Mouse (Mus musculus) kidney, postnatal 0 days (tissue): ENCODE results near the gene Usp22. TPM values are rescaled to one million over a fixed set of nuclear protein-coding genes. Genes with fewer than 3 reads are reported as not detected.
"Not testable (repeated sequence)": the region's sequence is repeated elsewhere in the genome, so short reads cannot be mapped to it uniquely, and the experiment has no call there.

Source experiments
- ATAC-seq: fragments of 200-750 bp; cut with Nextera tagmentation; replicated peaks from 2 replicates; pipeline ENCODE4 v1.8.0; 2017; ENCODE audit warnings: low read depth, moderate number of reproducible peaks, moderate TSS enrichment, moderate library complexity; ENCODE audit not compliant: low FRiP score
- DNase-seq: peaks from one replicate; pipeline ENCODE4 v3.0.0-alpha.2; 2016; ENCODE audit warnings: low spot score
- H3K27ac ChIP-seq: fragments of 300-500 bp; sonication (generic); 2 replicates; pipeline ENCODE4 v1.5.1; 2014; ENCODE audit warnings: mild to moderate bottlenecking
- H3K27me3 ChIP-seq: fragments of 300-500 bp; sonication (generic); 2 replicates; pipeline ENCODE4 v1.6.1; 2014; ENCODE audit warnings: low read length, mixed read lengths; ENCODE audit not compliant: insufficient read depth
- H3K36me3 ChIP-seq: fragments of 300-500 bp; sonication (generic); 2 replicates; pipeline ENCODE4 v1.6.1; 2014; ENCODE audit warnings: low read length, mixed read lengths; ENCODE audit not compliant: insufficient read depth
- H3K4me1 ChIP-seq: fragments of 300-500 bp; sonication (generic); replicated peaks from 2 replicates; pipeline ENCODE4 v1.6.1; 2014; ENCODE audit warnings: antibody characterized with exemption, low read length, mixed read lengths; ENCODE audit not compliant: insufficient read depth
- H3K4me2 ChIP-seq: fragments of 300-500 bp; sonication (generic); 2 replicates; pipeline ENCODE4 v1.6.1; 2014; ENCODE audit warnings: mild to moderate bottlenecking, low read length, moderate library complexity, mixed read lengths
- H3K4me3 ChIP-seq: fragments of 300-500 bp; sonication (generic); replicated peaks from 2 replicates; pipeline ENCODE4 v1.5.1; 2014; ENCODE audit warnings: low read depth, low read length
- H3K9ac ChIP-seq: fragments of 300-500 bp; sonication (generic); 2 replicates; pipeline ENCODE4 v1.6.1; 2014; ENCODE audit warnings: low read depth, low read length
- H3K9me3 ChIP-seq: fragments of 300-500 bp; sonication (generic); replicated peaks from 2 replicates; pipeline ENCODE4 v1.6.1; 2016; ENCODE audit warnings: low read length, inconsistent platforms, mixed read lengths
- CTCF ChIP-seq: IDR thresholded peaks from 2 replicates; pipeline ENCODE4 v1.5.1; 2016; ENCODE audit warnings: antibody characterized with exemption, low read depth, mild to moderate bottlenecking, moderate library complexity
- WGBS: fragments of 180-500 bp; shearing (Covaris S2); extraction: QIAGEN DNeasy Blood & Tissue Kit; methylation state at CpG from one replicate; pipeline ENCODE4 v1.1.7; 2014; 5-methylcytosine and 5-hydroxymethylcytosine counted together
- polyA plus RNA-seq: library from polyadenylated mRNA; unstranded; fragments of >200 nt; fragmentation: Nextera tagmentation; extraction: Ambion mirVana; gene quantifications from 2 replicates; pipeline ENCODE4 v1.2.1, GENCODE M21; 2015

Gene Usp22
- polyA plus RNA-seq, 1 experiment from 2014 or later = 73.0 TPM

DNA sequence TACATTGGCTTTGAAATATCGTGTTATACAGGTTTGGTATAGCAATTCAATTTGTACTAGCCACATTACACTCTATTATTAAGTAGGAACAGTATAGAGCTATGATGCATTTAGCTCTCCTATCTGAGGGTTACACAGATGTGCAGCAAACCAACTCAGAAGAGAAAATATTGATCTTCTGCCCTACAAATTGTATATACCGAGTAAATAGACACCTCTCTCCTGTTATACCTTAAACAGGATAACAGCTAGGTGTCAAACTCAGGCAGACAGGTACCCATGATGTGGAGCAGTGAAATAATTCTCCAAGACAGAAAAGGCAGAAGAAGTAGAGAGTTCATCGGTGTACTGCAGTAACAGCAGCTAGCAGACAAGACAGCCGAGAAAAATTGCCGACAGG, 923 bp upstream of the Usp22 start:
- Histone ChIP-seq H3K4me3 (no peak overlapping the region), H3K9me3 (no peaks in the 10 kb centered on the region), H3K4me2 (0 out of 2 replicates have a peak overlapping the region, but pooled peaks have one; percentile 39), H3K9ac (no peak overlapping the region), H3K36me3 (no peaks in the 10 kb centered on the region), H3K27ac (no peak overlapping the region), H3K27me3 (no peaks in the 10 kb centered on the region), H3K4me1 (no peaks in the 10 kb centered on the region)
- ATAC-seq (no peak), DNase-seq (no peak)
- 0 out of 2 replicates have a peak, but pooled peaks have one; percentile 1 for TF ChIP-seq CTCF
- WGBS = 70% methylated on average over 5 of the region's 5 CpGs

DNA sequence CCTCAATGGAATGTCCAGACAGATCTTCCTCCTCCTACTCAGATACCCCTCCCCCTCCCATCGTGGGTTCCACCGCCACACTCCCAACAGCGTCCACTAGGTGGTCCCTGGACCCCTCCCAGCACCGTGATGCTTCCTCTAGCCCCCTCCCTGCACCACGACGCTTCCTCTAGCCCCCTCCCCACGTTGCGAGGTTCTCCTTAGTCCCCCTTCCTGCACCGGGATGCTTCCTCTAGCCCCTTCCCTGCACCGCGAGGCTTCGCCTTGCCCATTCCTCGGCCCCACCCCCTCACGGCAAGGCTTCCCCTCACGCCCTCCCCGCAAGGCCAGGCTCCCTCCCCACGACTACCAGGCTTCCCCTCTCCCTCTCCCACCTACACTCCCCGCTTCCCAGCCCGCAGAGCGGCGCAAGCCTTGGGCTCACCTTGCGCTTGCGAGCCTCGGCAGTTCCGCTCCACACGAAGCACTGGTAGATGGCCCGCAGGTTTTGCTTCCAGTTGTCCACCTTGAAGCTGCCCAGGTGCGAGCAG, 499 bp downstream of the Usp22 start:
- peak; percentile 25 for ATAC-seq

DNA sequence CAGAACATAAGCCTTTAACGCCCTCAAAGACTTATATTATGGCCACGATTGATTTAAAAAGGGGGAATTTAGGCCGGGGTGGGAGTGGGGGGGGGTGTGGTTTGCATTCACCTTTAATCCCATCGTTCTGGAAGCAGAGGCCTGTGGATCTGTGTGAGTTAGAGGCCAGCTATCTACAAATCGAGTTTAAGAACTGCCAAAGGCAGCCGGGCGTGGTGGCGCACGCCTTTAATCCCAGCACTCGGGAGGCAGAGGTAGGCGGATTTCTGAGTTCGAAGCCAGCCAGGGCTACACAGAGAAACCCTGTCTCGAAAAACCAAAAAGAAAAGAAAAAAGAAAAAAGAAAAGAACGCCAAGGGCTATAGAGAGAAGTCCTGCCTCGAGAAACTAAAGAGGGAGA, 1.4 kb downstream of the Usp22 start:
- not testable (repeated sequence) for DNase-seq, H3K27ac ChIP-seq, H3K9me3 ChIP-seq, H3K4me1 ChIP-seq, H3K27me3 ChIP-seq, ATAC-seq, H3K36me3 ChIP-seq
- Histone ChIP-seq H3K9ac (0 out of 2 replicates have a peak overlapping the region, but pooled peaks have one; percentile 8), H3K4me3 (peak overlapping the region; percentile 89), H3K4me2 (peak overlapping the region; percentile 66)
- 33% methylated on average over 15 of the region's 15 CpGs for WGBS

More for the DNA sequence above, 499 bp downstream of the Usp22 start:
- under 1% methylated on average over 28 of the region's 28 CpGs for WGBS
- TF ChIP-seq CTCF = peak; percentile 64
- peak; percentile 80 for DNase-seq
- Histone ChIP-seq H3K4me2 (peak overlapping the region; percentile 66), H3K36me3 (no peaks in the 10 kb centered on the region), H3K4me3 (peak overlapping the region; percentile 89), H3K4me1 (no peaks in the 10 kb centered on the region; the same call in 1 of the 2 replicates), H3K27ac (peak overlapping the region; percentile 94), H3K9ac (peak overlapping the region; percentile 87), H3K27me3 (no peaks in the 10 kb centered on the region), H3K9me3 (no peaks in the 10 kb centered on the region)

DNA sequence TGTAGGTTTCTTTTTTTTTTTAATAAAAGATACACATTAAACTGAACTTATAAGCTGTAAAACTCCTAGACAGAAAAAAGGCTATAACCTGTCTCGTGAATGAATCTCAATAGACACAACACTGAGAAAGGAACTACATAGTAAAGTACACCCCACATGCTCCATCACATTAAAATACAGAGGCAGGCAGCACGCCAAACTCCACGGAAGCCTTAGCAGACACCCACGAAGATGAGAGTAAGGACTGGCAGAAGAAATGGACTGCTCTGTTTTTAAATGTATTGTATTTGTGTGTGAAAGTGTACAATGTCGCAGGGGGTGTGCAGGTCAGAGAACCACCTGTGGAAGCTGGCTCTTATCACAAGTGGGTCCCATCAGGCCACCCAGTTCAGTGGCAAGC, 4.7 kb downstream of the Usp22 start:
- Histone ChIP-seq H3K9me3 (no peaks in the 10 kb centered on the region), H3K27ac (no peak overlapping the region), H3K9ac (no peak overlapping the region), H3K4me1 (no peaks in the 10 kb centered on the region; the same call in 1 of the 2 replicates), H3K27me3 (no peaks in the 10 kb centered on the region), H3K4me3 (no peak overlapping the region), H3K4me2 (no peak overlapping the region), H3K36me3 (peaks cover 24% of the 10 kb centered on the region)
- ATAC-seq (no peak), DNase-seq (no peak)
- WGBS = 74% methylated on average over 5 of the region's 5 CpGs
- no peak for TF ChIP-seq CTCF

DNA sequence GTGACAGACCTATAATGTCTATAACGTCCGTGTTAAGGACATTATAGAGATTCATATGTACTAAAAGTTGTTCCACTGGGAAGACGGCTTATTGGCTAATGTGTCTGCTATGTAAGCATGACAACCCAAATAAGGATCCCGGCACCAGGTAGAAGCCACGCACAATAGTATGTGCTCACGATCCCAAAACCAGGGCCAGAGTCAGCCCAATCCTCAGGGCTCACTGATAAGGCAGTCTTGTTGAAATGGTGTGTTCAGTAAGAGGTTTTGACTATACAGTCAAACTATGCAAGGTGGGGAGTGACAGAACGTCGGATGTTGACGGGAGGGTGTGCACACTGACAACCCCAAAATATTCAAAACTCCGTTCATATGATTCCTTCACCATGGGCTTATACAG, 10.0 kb downstream of the Usp22 start:
- Histone ChIP-seq H3K4me3 (no peak overlapping the region), H3K9ac (no peak overlapping the region), H3K27me3 (no peaks in the 10 kb centered on the region), H3K27ac (no peak overlapping the region), H3K4me1 (no peaks in the 10 kb centered on the region), H3K4me2 (no peak overlapping the region), H3K36me3 (peaks cover 72% of the 10 kb centered on the region), H3K9me3 (no peaks in the 10 kb centered on the region)
- TF ChIP-seq CTCF = no peak
- ATAC-seq (no peak), DNase-seq (no peak)
- WGBS = 90% methylated on average over 10 of the region's 10 CpGs

DNA sequence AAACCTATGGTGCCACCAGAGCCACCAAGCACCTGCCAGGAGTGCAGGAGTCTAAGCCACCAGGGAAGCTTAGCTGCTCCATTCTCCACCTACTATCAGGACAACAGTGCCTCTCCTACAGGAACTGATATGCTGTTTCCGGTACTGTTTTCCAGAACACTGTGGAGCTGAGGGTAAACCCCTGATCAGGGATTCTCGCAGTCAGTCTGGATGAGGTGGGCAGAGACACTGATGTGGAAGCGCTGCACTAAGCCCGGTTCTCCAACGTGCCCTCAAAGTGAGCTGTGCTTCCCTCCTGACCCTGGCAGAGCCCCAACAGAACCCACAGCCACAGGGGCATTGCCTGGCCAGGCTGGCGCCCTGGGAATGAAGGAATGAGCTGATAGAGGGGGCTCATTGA, 10.5 kb downstream of the Usp22 start:
- H3K27me3 ChIP-seq = no peaks in the 10 kb centered on the region
- H3K36me3 ChIP-seq = peaks cover 77% of the 10 kb centered on the region
- TF ChIP-seq CTCF = no peak
- no peak overlapping the region for H3K4me3 ChIP-seq
- H3K9me3 ChIP-seq = no peaks in the 10 kb centered on the region
- no peak overlapping the region for H3K9ac ChIP-seq
- ATAC-seq (no peak), DNase-seq (no peak)
- H3K27ac ChIP-seq = no peak overlapping the region
- H3K4me1 ChIP-seq = no peaks in the 10 kb centered on the region
- 90% methylated on average over 6 of the region's 6 CpGs for WGBS
- no peak overlapping the region for H3K4me2 ChIP-seq

DNA sequence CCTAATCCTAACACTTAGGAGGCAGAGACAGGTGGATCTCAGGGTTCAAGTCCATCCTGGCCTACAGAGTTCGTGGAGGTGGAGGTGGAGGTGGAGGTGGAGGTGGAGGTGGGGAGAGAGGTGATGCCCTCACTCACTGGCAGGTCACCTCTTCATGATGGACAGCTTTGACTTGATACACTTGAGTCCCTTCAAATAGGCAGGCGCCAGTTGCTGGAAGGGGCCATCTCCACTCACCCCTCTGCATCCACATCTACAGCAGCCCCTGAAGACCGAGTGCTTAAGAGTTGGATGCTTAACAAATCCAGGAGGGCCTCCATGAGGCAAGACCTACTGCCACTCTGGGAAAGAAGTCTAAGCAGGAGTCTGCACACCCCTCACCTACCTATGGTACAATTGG, 11.5 kb downstream of the Usp22 start:
- no peaks in the 10 kb centered on the region for H3K27me3 ChIP-seq
- H3K4me3 ChIP-seq = no peak overlapping the region
- no peak for DNase-seq
- no peak for TF ChIP-seq CTCF
- H3K4me1 ChIP-seq = no peaks in the 10 kb centered on the region
- H3K36me3 ChIP-seq = peaks cover 86% of the 10 kb centered on the region
- 83% methylated on average over 3 of the region's 3 CpGs for WGBS
- H3K4me2 ChIP-seq = no peak overlapping the region
- ATAC-seq = no peak
- H3K9ac ChIP-seq = no peak overlapping the region
- no peaks in the 10 kb centered on the region for H3K9me3 ChIP-seq
- H3K27ac ChIP-seq = no peak overlapping the region
